Mouse (Mus musculus) intestine, postnatal 0 days (tissue): ENCODE measurements at regions not wholly inside any gene's neighbourhood (a gene's known extent, or its start where the extent isn't known, plus 50 kb on each side); places are given as distances from the start of the nearest gene placed in this dataset.
A peak's percentile ranks its signal among the peaks of the same experiment; 100 is the strongest.

ENCODE experiments used
- ATAC-seq: fragments of 200-750 bp; cut with Nextera tagmentation; 2 replicates; pipeline ENCODE4 v1.8.0; 2017; ENCODE audit warnings: mild to moderate bottlenecking, moderate TSS enrichment, moderate library complexity
- H3K27ac ChIP-seq: fragments of 300-500 bp; sonication (generic); 2 replicates; pipeline ENCODE4 v1.5.1; 2014; ENCODE audit warnings: mild to moderate bottlenecking, low read depth, low read length, moderate library complexity
- H3K27me3 ChIP-seq: fragments of 300-500 bp; sonication (generic); replicated peaks from 2 replicates; pipeline ENCODE4 v1.6.1; 2014; ENCODE audit warnings: low read length, mixed read lengths; ENCODE audit not compliant: control insufficient read depth, insufficient read depth
- H3K36me3 ChIP-seq: fragments of 300-500 bp; sonication (generic); 2 replicates; pipeline ENCODE4 v1.6.1; 2014; ENCODE audit warnings: mild to moderate bottlenecking, moderate library complexity; ENCODE audit not compliant: control insufficient read depth, insufficient read depth
- H3K4me1 ChIP-seq: fragments of 300-500 bp; sonication (generic); replicated peaks from 2 replicates; pipeline ENCODE4 v1.6.1; 2014; ENCODE audit warnings: antibody characterized with exemption, low read length, mixed read lengths; ENCODE audit not compliant: control insufficient read depth, insufficient read depth
- H3K4me2 ChIP-seq: fragments of 300-500 bp; sonication (generic); replicated peaks from 2 replicates; pipeline ENCODE4 v1.6.1; 2014; ENCODE audit warnings: low read depth, mild to moderate bottlenecking, moderate library complexity
- H3K4me3 ChIP-seq: fragments of 300-500 bp; sonication (generic); 2 replicates; pipeline ENCODE4 v1.5.1; 2014; ENCODE audit warnings: low read depth, low read length
- H3K9ac ChIP-seq: fragments of 300-500 bp; sonication (generic); 2 replicates; pipeline ENCODE4 v1.6.1; 2014; ENCODE audit warnings: mild to moderate bottlenecking, low read depth, low read length
- H3K9me3 ChIP-seq: fragments of 300-500 bp; sonication (generic); 2 replicates; pipeline ENCODE4 v1.6.1; 2016; ENCODE audit warnings: mixed run types; ENCODE audit not compliant: control insufficient read depth
- CTCF ChIP-seq: sonication (generic); IDR thresholded peaks from 2 replicates; pipeline ENCODE4 v1.5.1; 2016; ENCODE audit warnings: low read depth, mild to moderate bottlenecking, control low read depth, antibody characterized with exemption, moderate library complexity
- WGBS: fragments of 180-500 bp; shearing (Covaris S2); extraction: QIAGEN DNeasy Blood & Tissue Kit; methylation state at CpG from one replicate; pipeline ENCODE4 v1.1.7; 2014; 5-methylcytosine and 5-hydroxymethylcytosine counted together

DNA sequence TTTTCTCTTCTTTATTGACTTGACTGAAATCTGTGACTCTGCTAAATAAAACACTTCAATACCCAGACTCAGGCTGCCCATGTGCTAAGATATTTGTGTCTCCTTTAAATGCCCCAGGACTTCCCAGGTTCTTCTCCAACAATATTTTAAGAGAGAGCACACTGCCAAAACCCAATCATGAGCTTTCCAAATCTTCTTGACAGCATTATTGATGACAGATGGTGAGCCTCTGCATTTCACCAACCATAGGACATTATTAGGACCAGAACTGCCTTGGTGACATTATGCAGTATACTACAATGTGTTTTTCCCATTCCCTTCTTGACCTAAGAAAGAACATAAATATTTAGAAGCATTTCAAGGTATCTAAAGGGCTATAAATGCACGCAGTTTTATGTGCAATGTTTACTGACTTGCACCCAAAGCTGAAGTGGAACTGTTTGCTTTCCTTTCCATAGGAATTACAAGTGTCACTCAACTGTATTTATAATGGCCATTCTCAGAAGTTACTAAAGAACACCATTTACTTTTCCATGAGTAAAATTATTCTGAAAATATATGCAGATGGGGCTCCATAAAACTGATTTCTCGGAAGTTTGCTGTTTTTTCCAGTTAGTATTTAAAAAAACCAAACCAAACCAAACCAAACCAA is 357.6 kb downstream of the Btg1 start:
- TF ChIP-seq CTCF, result no peak
- ATAC-seq, result no peak
- Histone ChIP-seq H3K36me3 (no peaks in the 10 kb centered on the region), H3K4me2 (no peak overlapping the region), H3K9ac (no peak overlapping the region), H3K27ac (no peak overlapping the region), H3K9me3 (no peaks in the 10 kb centered on the region), H3K27me3 (no peaks in the 10 kb centered on the region), H3K4me1 (no peaks in the 10 kb centered on the region), H3K4me3 (no peak overlapping the region)
- WGBS, result 61% methylated on average over 2 of the region's 2 CpGs

DNA sequence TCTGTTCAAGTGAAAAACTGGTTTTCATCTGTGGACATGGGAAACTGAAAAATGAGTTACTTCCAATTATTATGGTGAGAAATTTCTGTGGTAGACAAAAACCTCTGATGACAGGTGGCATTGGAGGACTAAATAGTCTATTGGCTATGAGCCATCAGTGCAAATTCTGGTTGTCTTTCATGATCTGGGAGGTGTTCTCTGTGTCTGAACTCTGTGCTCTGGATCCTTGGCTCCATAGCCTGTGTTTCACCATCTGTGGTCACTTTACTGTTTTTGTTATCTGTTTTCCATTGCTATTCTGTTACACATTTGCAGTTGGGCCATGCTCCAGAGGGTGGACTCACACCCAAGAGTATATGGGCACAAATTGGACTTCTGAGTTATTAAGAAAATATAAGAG is 359.9 kb downstream of the Btg1 start:
- Histone ChIP-seq H3K36me3 (no peaks in the 10 kb centered on the region), H3K9me3 (no peaks in the 10 kb centered on the region), H3K27me3 (no peaks in the 10 kb centered on the region), H3K9ac (no peak overlapping the region), H3K4me3 (no peak overlapping the region), H3K4me1 (no peaks in the 10 kb centered on the region), H3K27ac (no peak overlapping the region), H3K4me2 (no peak overlapping the region)
- TF ChIP-seq CTCF, result no peak
- no peak for ATAC-seq

GRCm38 (mm10) chr10:96980494-96980831 is 363.7 kb downstream of the Btg1 start:
- WGBS, result 74% methylated on average over 3 of the region's 3 CpGs
- Histone ChIP-seq H3K4me3 (no peak overlapping the region), H3K27ac (no peak overlapping the region), H3K4me1 (no peaks in the 10 kb centered on the region), H3K9me3 (no peaks in the 10 kb centered on the region), H3K27me3 (no peaks in the 10 kb centered on the region), H3K36me3 (no peaks in the 10 kb centered on the region), H3K9ac (no peak overlapping the region), H3K4me2 (no peak overlapping the region)
- TF ChIP-seq CTCF, result no peak
- ATAC-seq, result no peak

GRCm38 (mm10) chr10:96980832-96981515 is 364.2 kb downstream of the Btg1 start:
- Histone ChIP-seq H3K9ac (no peak overlapping the region), H3K36me3 (no peaks in the 10 kb centered on the region), H3K4me2 (no peak overlapping the region), H3K4me3 (no peak overlapping the region), H3K4me1 (no peaks in the 10 kb centered on the region), H3K27me3 (no peaks in the 10 kb centered on the region), H3K27ac (peak overlapping the region; percentile 15), H3K9me3 (no peaks in the 10 kb centered on the region)
- WGBS, result 55% methylated on average over 9 of the region's 9 CpGs
- no peak for TF ChIP-seq CTCF
- peak; percentile 76 for ATAC-seq

DNA sequence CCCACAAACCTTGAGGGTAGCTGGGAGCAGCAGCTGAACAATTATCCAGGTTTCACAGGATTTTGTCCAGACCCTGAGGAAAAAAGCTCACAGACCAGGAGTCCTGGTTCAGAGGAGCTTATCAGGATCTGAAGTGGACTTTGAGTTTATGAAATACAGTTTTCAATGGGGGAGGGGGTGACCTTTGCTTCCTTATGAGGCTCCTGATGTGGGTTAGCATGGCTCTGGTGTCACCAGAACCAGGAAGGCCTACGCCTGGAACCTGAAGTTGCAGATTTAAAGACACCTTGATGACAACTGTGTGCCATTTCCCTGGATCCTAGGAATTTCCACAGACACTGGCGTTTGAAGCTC is 364.7 kb downstream of the Btg1 start:
- H3K27ac ChIP-seq, result peak overlapping the region; percentile 54
- H3K4me2 ChIP-seq, result no peak overlapping the region
- H3K4me3 ChIP-seq, result no peak overlapping the region
- 62% methylated on average over 2 of the region's 2 CpGs for WGBS
- no peak overlapping the region for H3K9ac ChIP-seq
- no peaks in the 10 kb centered on the region for H3K36me3 ChIP-seq
- no peaks in the 10 kb centered on the region for H3K9me3 ChIP-seq
- TF ChIP-seq CTCF, result no peak
- no peaks in the 10 kb centered on the region for H3K27me3 ChIP-seq
- peak; percentile 99 for ATAC-seq
- no peaks in the 10 kb centered on the region for H3K4me1 ChIP-seq

DNA sequence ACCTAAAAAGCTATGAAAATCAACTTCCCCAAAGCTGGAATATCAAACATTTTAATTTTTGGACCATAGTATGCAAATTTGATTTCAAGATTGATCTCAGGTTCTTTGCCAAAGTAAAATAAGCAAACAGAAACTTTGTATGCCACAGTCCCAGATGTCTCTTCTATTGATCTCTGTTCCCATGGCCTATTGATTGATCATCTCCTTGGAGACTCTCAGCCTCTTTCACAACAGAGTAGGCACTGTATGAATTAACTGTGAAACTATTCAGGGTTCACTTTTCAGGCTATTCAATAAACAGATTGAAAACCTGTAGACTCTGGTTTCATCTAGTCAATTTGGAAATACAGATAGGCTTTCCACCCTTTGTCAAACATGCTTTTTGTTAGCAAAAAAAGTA is 384.1 kb downstream of the Btg1 start:
- H3K27me3 ChIP-seq, result no peaks in the 10 kb centered on the region
- TF ChIP-seq CTCF, result no peak
- H3K4me2 ChIP-seq, result no peak overlapping the region
- H3K4me1 ChIP-seq, result no peaks in the 10 kb centered on the region
- no peak overlapping the region for H3K27ac ChIP-seq
- H3K4me3 ChIP-seq, result no peak overlapping the region
- no peak overlapping the region for H3K9ac ChIP-seq
- ATAC-seq, result no peak
- no peaks in the 10 kb centered on the region for H3K36me3 ChIP-seq
- no peaks in the 10 kb centered on the region for H3K9me3 ChIP-seq

DNA sequence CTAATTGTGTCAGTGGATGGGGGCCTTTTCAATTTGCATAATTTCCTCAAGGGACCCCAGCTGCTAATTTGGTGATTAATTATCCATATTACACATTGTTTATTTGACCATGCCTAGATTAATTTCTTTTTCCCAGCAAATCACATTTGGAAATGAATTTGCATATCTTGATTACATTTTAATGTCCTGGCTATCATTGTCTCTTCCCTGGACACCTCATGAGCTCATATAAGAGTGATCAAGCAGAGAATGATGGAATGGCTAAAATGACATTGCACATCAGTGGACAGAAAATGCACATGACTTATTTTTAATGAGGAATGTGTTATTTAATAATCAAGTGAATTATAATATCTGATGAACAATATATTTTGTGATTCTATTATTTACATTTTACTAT is 392.1 kb downstream of the Btg1 start:
- H3K9ac ChIP-seq, result no peak overlapping the region
- no peak for ATAC-seq
- H3K27me3 ChIP-seq, result no peaks in the 10 kb centered on the region
- no peak overlapping the region for H3K4me2 ChIP-seq
- H3K27ac ChIP-seq, result no peak overlapping the region
- H3K9me3 ChIP-seq, result no peaks in the 10 kb centered on the region
- TF ChIP-seq CTCF, result no peak
- H3K36me3 ChIP-seq, result no peaks in the 10 kb centered on the region
- no peak overlapping the region for H3K4me3 ChIP-seq
- no peaks in the 10 kb centered on the region for H3K4me1 ChIP-seq
